Mouse (Mus musculus): ENCODE measurements around the gene Acsbg1. TPM values are rescaled to one million over a fixed set of nuclear protein-coding genes. Genes with fewer than 3 reads are reported as not detected.

Acsbg1 gene
- polyA plus RNA-seq, 1 experiment from 2014 or later, result 9.6 TPM

Small RNA genes lying within 50 kb of the gene (microRNA-seq; reads per million reads assigned to microRNA genes)
- not detected for gene Mir5710

Other genes with a start within 250 kb of the Acsbg1 start
- gene Dmxl2, start 160.2 kb downstream of the Acsbg1 start, polyA plus RNA-seq (2016; fragmentation: Nextera tagmentation; extraction: Ambion mirVana), result 6.0 and 6.9 TPM in 2 replicates
- not detected in 2 replicates for gene Sh2d7, start 122.9 kb downstream of the Acsbg1 start, polyA plus RNA-seq (2016; fragmentation: Nextera tagmentation; extraction: Ambion mirVana)
- 8.3 and 9.1 TPM in 2 replicates for gene Cib2, start 101.7 kb downstream of the Acsbg1 start, polyA plus RNA-seq (2016; fragmentation: Nextera tagmentation; extraction: Ambion mirVana)
- gene Idh3a, start 75.5 kb downstream of the Acsbg1 start, polyA plus RNA-seq (2016; fragmentation: Nextera tagmentation; extraction: Ambion mirVana), result 129 and 133 TPM in 2 replicates
- 3.1 TPM in 2 replicates for gene Dnaja4, start 37.0 kb upstream of the Acsbg1 start, polyA plus RNA-seq (2016; fragmentation: Nextera tagmentation; extraction: Ambion mirVana)
- gene Wdr61, start 72.6 kb upstream of the Acsbg1 start, polyA plus RNA-seq (2016; fragmentation: Nextera tagmentation; extraction: Ambion mirVana), result 183 and 188 TPM in 2 replicates
- 1,057 and 1,193 TPM in 2 replicates for gene Crabp1, start 102.9 kb upstream of the Acsbg1 start, polyA plus RNA-seq (2016; fragmentation: Nextera tagmentation; extraction: Ambion mirVana)
- 46.0 and 46.4 TPM in 2 replicates for gene Ireb2, start 201.9 kb upstream of the Acsbg1 start, polyA plus RNA-seq (2016; fragmentation: Nextera tagmentation; extraction: Ambion mirVana)